Mouse (Mus musculus) megakaryocyte, embryonic 14.5 days (primary cell): Measurements from ENCODE around the gene Cox6b1. TPM values are rescaled to one million over a fixed set of nuclear protein-coding genes. Genes with fewer than 3 reads are reported as not detected.

Source experiments
- H3K27me3 ChIP-seq: replicated peaks from 2 replicates; pipeline ENCODE3; 2012; ENCODE audit warnings: inconsistent platforms
- H3K36me3 ChIP-seq: replicated peaks from 2 replicates; pipeline ENCODE3; 2012; ENCODE audit warnings: low read length, inconsistent platforms, mixed read lengths
- H3K4me1 ChIP-seq: 2 replicates; pipeline ENCODE4 v1.6.1; 2012; ENCODE audit warnings: inconsistent platforms
- H3K4me3 ChIP-seq: replicated peaks from 2 replicates; pipeline ENCODE3; 2012; ENCODE audit warnings: moderate library complexity, mild to moderate bottlenecking, inconsistent platforms
- H3K9me3 ChIP-seq: 2 replicates; pipeline ENCODE4 v1.6.1; 2012; ENCODE audit warnings: inconsistent platforms
- FLI1 ChIP-seq: IDR thresholded peaks from 2 replicates; pipeline ENCODE4 v1.6.1; 2012; ENCODE audit warnings: low read length, inconsistent platforms, mixed read lengths
- GATA1 ChIP-seq: IDR thresholded peaks from 3 replicates; pipeline ENCODE4 v1.6.1; 2012; ENCODE audit warnings: mixed read lengths, low read length, inconsistent platforms, borderline replicate concordance
- polyA plus RNA-seq: library from polyadenylated mRNA; stranded (reverse); fragments of >175 nt; gene quantifications from 2 replicates; pipeline ENCODE4 v1.2.3, GENCODE M21; 2012; ENCODE audit warnings: low replicate concordance; ENCODE audit not compliant: insufficient read depth

Gene Cox6b1
- polyA plus RNA-seq, 1 experiment: 197 TPM

- Histone ChIP-seq H3K9me3 (no peaks in the 10 kb centered on the region), H3K36me3 (peaks cover 33% of the 10 kb centered on the region), H3K4me3 (peak within 1 kb of the TSS; percentile 99), H3K27me3 (peaks cover 2% of the 10 kb centered on the region), H3K4me1 (peaks cover 66% of the 10 kb centered on the region)
- no peak for TF ChIP-seq GATA1
- no peak for TF ChIP-seq FLI1
Measured at GRCm38 (mm10) chr7:30588676-30589434, 37.1 kb downstream of the Cox6b1 start, which contains the start of gene Kmt2b. Kmt2b (minus strand) TSS chr7:30588726.

GRCm38 (mm10) chr7:30587842-30588667, 37.9 kb downstream of the Cox6b1 start:
- peaks cover 64% of the 10 kb centered on the region for H3K4me1 ChIP-seq
- peaks cover 41% of the 10 kb centered on the region for H3K36me3 ChIP-seq
- no peaks in the 10 kb centered on the region for H3K9me3 ChIP-seq
- H3K27me3 ChIP-seq: peaks cover 2% of the 10 kb centered on the region
- peak overlapping the region; percentile 99 for H3K4me3 ChIP-seq
- TF ChIP-seq FLI1 (no peak), GATA1 (no peak)

- TF ChIP-seq FLI1: no peak
- no peak for TF ChIP-seq GATA1
- peak overlapping the region; percentile 99 for H3K4me3 ChIP-seq
- H3K9me3 ChIP-seq: no peaks in the 10 kb centered on the region
- no peaks in the 10 kb centered on the region for H3K27me3 ChIP-seq
- peaks cover 57% of the 10 kb centered on the region for H3K36me3 ChIP-seq
- peaks cover 56% of the 10 kb centered on the region for H3K4me1 ChIP-seq
Measured at GRCm38 (mm10) chr7:30586455-30587020, 39.4 kb downstream of the Cox6b1 start.

GRCm38 (mm10) chr7:30585170-30585569, 40.8 kb downstream of the Cox6b1 start:
- Histone ChIP-seq H3K36me3 (peaks cover 69% of the 10 kb centered on the region), H3K4me3 (no peak overlapping the region), H3K9me3 (no peaks in the 10 kb centered on the region), H3K27me3 (no peaks in the 10 kb centered on the region), H3K4me1 (peaks cover 49% of the 10 kb centered on the region)
- no peak for TF ChIP-seq GATA1
- no peak for TF ChIP-seq FLI1

- Histone ChIP-seq H3K27me3 (no peaks in the 10 kb centered on the region), H3K36me3 (peaks cover 78% of the 10 kb centered on the region), H3K4me3 (no peak overlapping the region), H3K9me3 (no peaks in the 10 kb centered on the region), H3K4me1 (peaks cover 41% of the 10 kb centered on the region)
- no peak for TF ChIP-seq FLI1
- TF ChIP-seq GATA1: no peak
Measured at GRCm38 (mm10) chr7:30584339-30584738, 41.6 kb downstream of the Cox6b1 start.

GRCm38 (mm10) chr7:30581547-30581946, 44.4 kb downstream of the Cox6b1 start:
- Histone ChIP-seq H3K27me3 (no peaks in the 10 kb centered on the region), H3K36me3 (peaks cover 99% of the 10 kb centered on the region), H3K4me3 (no peak overlapping the region), H3K4me1 (peaks cover 31% of the 10 kb centered on the region), H3K9me3 (no peaks in the 10 kb centered on the region)
- TF ChIP-seq FLI1 (no peak), GATA1 (no peak)

GRCm38 (mm10) chr7:30579950-30580349, 46.0 kb downstream of the Cox6b1 start:
- H3K27me3 ChIP-seq: no peaks in the 10 kb centered on the region
- no peak overlapping the region for H3K4me3 ChIP-seq
- H3K36me3 ChIP-seq: peaks cover 99% of the 10 kb centered on the region
- H3K9me3 ChIP-seq: no peaks in the 10 kb centered on the region
- no peak for TF ChIP-seq GATA1
- TF ChIP-seq FLI1: no peak
- H3K4me1 ChIP-seq: peaks cover 15% of the 10 kb centered on the region; the same call in 1 of the 2 replicates

- Histone ChIP-seq H3K9me3 (no peaks in the 10 kb centered on the region), H3K36me3 (peaks cover 100% of the 10 kb centered on the region), H3K4me1 (peaks cover 11% of the 10 kb centered on the region; the same call in 1 of the 2 replicates), H3K27me3 (no peaks in the 10 kb centered on the region), H3K4me3 (no peak overlapping the region)
- TF ChIP-seq FLI1: no peak
- no peak for TF ChIP-seq GATA1
Measured at GRCm38 (mm10) chr7:30572969-30573368, 53.0 kb downstream of the Cox6b1 start.

- no peaks in the 10 kb centered on the region for H3K27me3 ChIP-seq
- TF ChIP-seq GATA1 (no peak), FLI1 (no peak)
- H3K4me1 ChIP-seq: peaks cover 11% of the 10 kb centered on the region; the same call in 1 of the 2 replicates
- peaks cover 99% of the 10 kb centered on the region for H3K36me3 ChIP-seq
- no peak overlapping the region for H3K4me3 ChIP-seq
- no peaks in the 10 kb centered on the region for H3K9me3 ChIP-seq
Measured at GRCm38 (mm10) chr7:30572389-30572788, 53.6 kb downstream of the Cox6b1 start.

- Histone ChIP-seq H3K36me3 (peaks cover 87% of the 10 kb centered on the region), H3K4me1 (peaks cover 40% of the 10 kb centered on the region), H3K27me3 (no peaks in the 10 kb centered on the region), H3K9me3 (no peaks in the 10 kb centered on the region), H3K4me3 (no peak overlapping the region)
- TF ChIP-seq GATA1 (no peak), FLI1 (no peak)
Measured at GRCm38 (mm10) chr7:30567555-30567954, 58.4 kb downstream of the Cox6b1 start.

Other genes with a start within 250 kb of the Cox6b1 start
- 20.9 and 273 TPM in 2 replicates for gene Tyrobp, start 212.4 kb downstream of the Cox6b1 start, polyA plus RNA-seq
- gene Hcst, start 206.3 kb downstream of the Cox6b1 start, polyA plus RNA-seq: 11.1 and 14.2 TPM in 2 replicates
- gene Nfkbid, start 204.4 kb downstream of the Cox6b1 start, polyA plus RNA-seq: 8.3 and 10.0 TPM in 2 replicates
- gene Aplp1, start 180.6 kb downstream of the Cox6b1 start, polyA plus RNA-seq: 2.1 and 5.5 TPM in 2 replicates
- gene Kirrel2, start 168.5 kb downstream of the Cox6b1 start, polyA plus RNA-seq: not detected in 2 replicates
- not detected in 2 replicates for gene Nphs1, start 167.8 kb downstream of the Cox6b1 start, polyA plus RNA-seq
- gene Prodh2, start 132.5 kb downstream of the Cox6b1 start, polyA plus RNA-seq: not detected in 2 replicates
- gene Arhgap33, start 91.1 kb downstream of the Cox6b1 start, polyA plus RNA-seq: 12.9 and 43.1 TPM in 2 replicates
- 6.0 and 17.2 TPM in 2 replicates for gene Hspb6, start 74.0 kb downstream of the Cox6b1 start, polyA plus RNA-seq
- gene Proser3, start 73.9 kb downstream of the Cox6b1 start, polyA plus RNA-seq: 11.6 and 51.8 TPM in 2 replicates
- gene Lin37, start 66.3 kb downstream of the Cox6b1 start, polyA plus RNA-seq: 49.3 and 62.3 TPM in 2 replicates
- 52.8 and 64.1 TPM in 2 replicates for gene U2af1l4, start 62.9 kb downstream of the Cox6b1 start, polyA plus RNA-seq
- gene Gm49396, start 62.8 kb downstream of the Cox6b1 start, polyA plus RNA-seq: 0.70 TPM in 1 of 2 replicates, not detected in the other
- 21.1 and 77.9 TPM in 2 replicates for gene Psenen, start 62.5 kb downstream of the Cox6b1 start, polyA plus RNA-seq
- 4.3 and 15.3 TPM in 2 replicates for gene Igflr1, start 60.7 kb downstream of the Cox6b1 start, polyA plus RNA-seq
- 20.0 and 47.0 TPM in 2 replicates for gene Kmt2b, start 37.4 kb downstream of the Cox6b1 start, polyA plus RNA-seq
- gene Zbtb32, start 27.2 kb downstream of the Cox6b1 start, polyA plus RNA-seq: 0.10 TPM in 1 of 2 replicates, not detected in the other
- 1.2 TPM in 1 of 2 replicates, not detected in the other for gene Upk1a, start 13.3 kb downstream of the Cox6b1 start, polyA plus RNA-seq
- 0.44 TPM in 1 of 2 replicates, not detected in the other for gene Etv2, start 9.7 kb upstream of the Cox6b1 start, polyA plus RNA-seq
- 261 and 484 TPM in 2 replicates for gene Rbm42, start 24.2 kb upstream of the Cox6b1 start, polyA plus RNA-seq
- 2.3 and 13.7 TPM in 2 replicates for gene Haus5, start 38.8 kb upstream of the Cox6b1 start, polyA plus RNA-seq
- gene Pmis2, start 45.5 kb upstream of the Cox6b1 start, polyA plus RNA-seq: not detected in 2 replicates
- not detected in 2 replicates for gene 2200002J24Rik, start 72.8 kb upstream of the Cox6b1 start, polyA plus RNA-seq
- gene Atp4a, start 86.1 kb upstream of the Cox6b1 start, polyA plus RNA-seq: 0.10 TPM in 1 of 2 replicates, not detected in the other
- gene Tmem147, start 103.4 kb upstream of the Cox6b1 start, polyA plus RNA-seq: 25.4 and 46.3 TPM in 2 replicates
- not detected in 2 replicates for gene Gapdhs, start 117.5 kb upstream of the Cox6b1 start, polyA plus RNA-seq
- 0.21 TPM in 1 of 2 replicates, not detected in the other for gene Sbsn, start 125.3 kb upstream of the Cox6b1 start, polyA plus RNA-seq
- not detected in 2 replicates for gene Dmkn, start 137.6 kb upstream of the Cox6b1 start, polyA plus RNA-seq
- not detected in 2 replicates for gene Krtdap, start 161.7 kb upstream of the Cox6b1 start, polyA plus RNA-seq
- 5.8 and 8.9 TPM in 2 replicates for gene Ffar2, start 197.6 kb upstream of the Cox6b1 start, polyA plus RNA-seq
- gene Ffar3, start 230.0 kb upstream of the Cox6b1 start, polyA plus RNA-seq: not detected in 2 replicates
- gene Ffar1, start 235.4 kb upstream of the Cox6b1 start, polyA plus RNA-seq: 0.16 TPM in 1 of 2 replicates, not detected in the other